Mouse (Mus musculus): ENCODE data around the gene Mettl23. TPM values are rescaled to one million over a fixed set of nuclear protein-coding genes. Genes with fewer than 3 reads are reported as not detected.

The Mettl23 gene
- polyA plus RNA-seq, 1 experiment from 2014 or later: 63.8 TPM

- ATAC-seq (ENCODE audit: extremely low read depth, insufficient number of reproducible peaks, low FRiP score, low TSS enrichment): no peak
Measured at GRCm38 (mm10) chr11:116868129-116868528, 25.1 kb downstream of the Mettl23 start.

GRCm38 (mm10) chr11:116869223-116869622, 26.1 kb downstream of the Mettl23 start:
- Histone ChIP-seq H3K36me3 (peaks cover 87% of the 10 kb centered on the region), H3K9me3 (no peaks in the 10 kb centered on the region), H3K4me2 (no peak overlapping the region), H3K27ac (replicated peaks) (0 out of 2 replicates have a peak overlapping the region, but pooled peaks have one; percentile 10), H3K9ac (peak overlapping the region; percentile 14; the same call in 1 of the 2 replicates), H3K27me3 (replicated peaks) (no peaks in the 10 kb centered on the region), H3K4me3 (no peak overlapping the region), H3K4me1 (peaks cover 20% of the 10 kb centered on the region)
- 60% methylated on average over 8 of the region's 8 CpGs for WGBS
- no peak for ATAC-seq (ENCODE audit: extremely low read depth, insufficient number of reproducible peaks, low FRiP score, low TSS enrichment)

More at GRCm38 (mm10) chr11:116868129-116868528, 25.1 kb downstream of the Mettl23 start:
- peak overlapping the region; percentile 44; the same call in 1 of the 2 replicates for H3K9ac ChIP-seq
- H3K4me3 ChIP-seq: no peak overlapping the region
- H3K4me2 ChIP-seq: no peak overlapping the region
- no peaks in the 10 kb centered on the region for H3K27me3 ChIP-seq (replicated peaks)
- peak overlapping the region; percentile 50 for H3K27ac ChIP-seq (replicated peaks)
- no peaks in the 10 kb centered on the region for H3K9me3 ChIP-seq
- H3K4me1 ChIP-seq: peaks cover 26% of the 10 kb centered on the region
- H3K36me3 ChIP-seq: peaks cover 85% of the 10 kb centered on the region
- 52% methylated on average over 3 of the region's 3 CpGs for WGBS

- H3K4me3 ChIP-seq: no peak overlapping the region
- 0 out of 2 replicates have a peak overlapping the region, but pooled peaks have one; percentile 10 for H3K27ac ChIP-seq (replicated peaks)
- no peaks in the 10 kb centered on the region for H3K9me3 ChIP-seq
- 61% methylated on average over 4 of the region's 4 CpGs for WGBS
- no peak overlapping the region for H3K4me2 ChIP-seq
- ATAC-seq (ENCODE audit: extremely low read depth, insufficient number of reproducible peaks, low FRiP score, low TSS enrichment): no peak
- no peaks in the 10 kb centered on the region for H3K27me3 ChIP-seq (replicated peaks)
- no peak overlapping the region for H3K9ac ChIP-seq
- peaks cover 16% of the 10 kb centered on the region for H3K4me1 ChIP-seq
- peaks cover 91% of the 10 kb centered on the region for H3K36me3 ChIP-seq
Measured at GRCm38 (mm10) chr11:116869641-116870040, 26.6 kb downstream of the Mettl23 start.

- Histone ChIP-seq H3K9me3 (no peaks in the 10 kb centered on the region), H3K36me3 (peaks cover 87% of the 10 kb centered on the region), H3K4me3 (no peak overlapping the region), H3K9ac (no peak overlapping the region), H3K4me1 (peaks cover 11% of the 10 kb centered on the region), H3K27me3 (replicated peaks) (no peaks in the 10 kb centered on the region), H3K4me2 (no peak overlapping the region), H3K27ac (replicated peaks) (no peak overlapping the region)
- 87% methylated on average over 9 of the region's 9 CpGs for WGBS
- ATAC-seq (ENCODE audit: extremely low read depth, insufficient number of reproducible peaks, low FRiP score, low TSS enrichment): no peak
Measured at GRCm38 (mm10) chr11:116871538-116871937, 28.5 kb downstream of the Mettl23 start.

- no peak overlapping the region for H3K27ac ChIP-seq (replicated peaks)
- no peak for ATAC-seq (ENCODE audit: extremely low read depth, insufficient number of reproducible peaks, low FRiP score, low TSS enrichment)
- no peaks in the 10 kb centered on the region for H3K27me3 ChIP-seq (replicated peaks)
- H3K4me2 ChIP-seq: no peak overlapping the region
- H3K4me3 ChIP-seq: no peak overlapping the region
- H3K9ac ChIP-seq: no peak overlapping the region
- H3K36me3 ChIP-seq: peaks cover 64% of the 10 kb centered on the region
- H3K4me1 ChIP-seq: peaks cover 5% of the 10 kb centered on the region
- no peaks in the 10 kb centered on the region for H3K9me3 ChIP-seq
- 88% methylated on average over 20 of the region's 20 CpGs for WGBS
Measured at GRCm38 (mm10) chr11:116873987-116874386, 30.9 kb downstream of the Mettl23 start.

GRCm38 (mm10) chr11:116878454-116878853, 35.4 kb downstream of the Mettl23 start:
- no peaks in the 10 kb centered on the region for H3K9me3 ChIP-seq
- no peak overlapping the region for H3K9ac ChIP-seq
- H3K4me3 ChIP-seq: no peak overlapping the region
- H3K27me3 ChIP-seq (replicated peaks): no peaks in the 10 kb centered on the region
- no peak for ATAC-seq (ENCODE audit: extremely low read depth, insufficient number of reproducible peaks, low FRiP score, low TSS enrichment)
- H3K4me1 ChIP-seq: no peaks in the 10 kb centered on the region
- H3K27ac ChIP-seq (replicated peaks): no peak overlapping the region
- 85% methylated on average over 8 of the region's 8 CpGs for WGBS
- H3K4me2 ChIP-seq: no peak overlapping the region
- H3K36me3 ChIP-seq: peaks cover 24% of the 10 kb centered on the region

GRCm38 (mm10) chr11:116880839-116881238, 37.8 kb downstream of the Mettl23 start:
- Histone ChIP-seq H3K4me1 (peaks cover 5% of the 10 kb centered on the region), H3K9ac (no peak overlapping the region), H3K4me2 (no peak overlapping the region), H3K4me3 (no peak overlapping the region), H3K27ac (replicated peaks) (no peak overlapping the region), H3K36me3 (peaks cover 2% of the 10 kb centered on the region), H3K9me3 (no peaks in the 10 kb centered on the region), H3K27me3 (replicated peaks) (peaks cover 9% of the 10 kb centered on the region; the same call in 1 of the 2 replicates)
- WGBS: 70% methylated on average over 7 of the region's 7 CpGs
- no peak for ATAC-seq (ENCODE audit: extremely low read depth, insufficient number of reproducible peaks, low FRiP score, low TSS enrichment)

- no peaks in the 10 kb centered on the region for H3K9me3 ChIP-seq
- ATAC-seq (ENCODE audit: extremely low read depth, insufficient number of reproducible peaks, low FRiP score, low TSS enrichment): no peak
- H3K4me2 ChIP-seq: no peak overlapping the region
- peaks cover 15% of the 10 kb centered on the region for H3K27me3 ChIP-seq (replicated peaks)
- no peak overlapping the region for H3K4me3 ChIP-seq
- peaks cover 8% of the 10 kb centered on the region for H3K4me1 ChIP-seq
- no peaks in the 10 kb centered on the region for H3K36me3 ChIP-seq
- no peak overlapping the region for H3K9ac ChIP-seq
- no peak overlapping the region for H3K27ac ChIP-seq (replicated peaks)
- WGBS: 75% methylated on average over 5 of the region's 5 CpGs
Measured at GRCm38 (mm10) chr11:116881440-116881839, 38.4 kb downstream of the Mettl23 start.

GRCm38 (mm10) chr11:116882446-116882845, 39.4 kb downstream of the Mettl23 start:
- Histone ChIP-seq H3K4me2 (no peak overlapping the region), H3K27ac (replicated peaks) (no peak overlapping the region), H3K9ac (no peak overlapping the region), H3K27me3 (replicated peaks) (peaks cover 25% of the 10 kb centered on the region), H3K4me3 (no peak overlapping the region), H3K9me3 (no peaks in the 10 kb centered on the region), H3K4me1 (peaks cover 8% of the 10 kb centered on the region), H3K36me3 (no peaks in the 10 kb centered on the region)
- no peak for ATAC-seq (ENCODE audit: extremely low read depth, insufficient number of reproducible peaks, low FRiP score, low TSS enrichment)
- WGBS: 72% methylated on average over 10 of the region's 10 CpGs

GRCm38 (mm10) chr11:116884061-116884460, 41.0 kb downstream of the Mettl23 start:
- WGBS: 73% methylated on average over 6 of the region's 6 CpGs
- Histone ChIP-seq H3K36me3 (no peaks in the 10 kb centered on the region), H3K4me1 (peaks cover 8% of the 10 kb centered on the region), H3K27me3 (replicated peaks) (peaks cover 40% of the 10 kb centered on the region), H3K4me2 (no peak overlapping the region), H3K4me3 (no peak overlapping the region), H3K27ac (replicated peaks) (no peak overlapping the region), H3K9me3 (no peaks in the 10 kb centered on the region), H3K9ac (no peak overlapping the region)
- no peak for ATAC-seq (ENCODE audit: extremely low read depth, insufficient number of reproducible peaks, low FRiP score, low TSS enrichment)

- ATAC-seq (ENCODE audit: extremely low read depth, insufficient number of reproducible peaks, low FRiP score, low TSS enrichment): no peak
- Histone ChIP-seq H3K27me3 (replicated peaks) (peaks cover 52% of the 10 kb centered on the region), H3K27ac (replicated peaks) (no peak overlapping the region), H3K4me1 (peaks cover 8% of the 10 kb centered on the region), H3K4me2 (peak overlapping the region; percentile 71), H3K4me3 (peak overlapping the region; percentile 44), H3K9me3 (no peaks in the 10 kb centered on the region), H3K9ac (peak overlapping the region; percentile 70), H3K36me3 (no peaks in the 10 kb centered on the region)
- WGBS: 3% methylated on average over 28 of the region's 28 CpGs
Measured at GRCm38 (mm10) chr11:116885275-116886151, 42.4 kb downstream of the Mettl23 start.
